Mouse (Mus musculus) MN1 (cell line): Measurements from ENCODE around the gene Accsl.

ENCODE experiments used
- DNase-seq: peaks from one replicate; pipeline ENCODE4 v3.0.0-alpha.2; 2016; ENCODE audit warnings: low spot score

The Accsl gene

GRCm38 (mm10) chr2:93869107-93869600 lies at the start of gene Accsl:
Gene Accsl (minus strand): TSS chr2:93869157.
- DNase-seq = no peak

- DNase-seq = no peak
These were observed 44.6 kb upstream of the Accsl start for GRCm38 (mm10) chr2:93913552-93913951.

- no peak for DNase-seq
These were observed 43.0 kb upstream of the Accsl start for GRCm38 (mm10) chr2:93911942-93912341.

GRCm38 (mm10) chr2:93909716-93910115 lies 40.8 kb upstream of the Accsl start:
- DNase-seq = no peak

GRCm38 (mm10) chr2:93907519-93908294 lies 38.8 kb upstream of the Accsl start:
- peak; percentile 45 for DNase-seq

- peak; percentile 51 for DNase-seq
These were observed 37.4 kb upstream of the Accsl start for GRCm38 (mm10) chr2:93906316-93906715.

GRCm38 (mm10) chr2:93903415-93903814 lies 34.5 kb upstream of the Accsl start:
- DNase-seq = peak; percentile 38

GRCm38 (mm10) chr2:93902680-93903305 lies 33.8 kb upstream of the Accsl start:
- peak; percentile 49 for DNase-seq

GRCm38 (mm10) chr2:93899397-93900380 lies 30.7 kb upstream of the Accsl start:
- DNase-seq = no peak

- DNase-seq = peak; percentile 46
These were observed 22.8 kb upstream of the Accsl start for GRCm38 (mm10) chr2:93891611-93892280.

- DNase-seq = peak; percentile 56
These were observed 21.2 kb upstream of the Accsl start for GRCm38 (mm10) chr2:93890143-93890542.

GRCm38 (mm10) chr2:93889071-93889470 lies 20.1 kb upstream of the Accsl start:
- no peak for DNase-seq

- DNase-seq = no peak
These were observed 19.4 kb upstream of the Accsl start for GRCm38 (mm10) chr2:93888366-93888765.

GRCm38 (mm10) chr2:93887273-93887672 lies 18.3 kb upstream of the Accsl start:
- DNase-seq = no peak

- peak; percentile 79 for DNase-seq
These were observed 17.2 kb upstream of the Accsl start for GRCm38 (mm10) chr2:93886013-93886794.

GRCm38 (mm10) chr2:93883066-93883465 lies 14.1 kb upstream of the Accsl start:
- DNase-seq = no peak

- DNase-seq = peak; percentile 89
These were observed 12.8 kb upstream of the Accsl start for GRCm38 (mm10) chr2:93881640-93882367.

GRCm38 (mm10) chr2:93880981-93881380 lies 12.0 kb upstream of the Accsl start:
- DNase-seq = peak; percentile 52

GRCm38 (mm10) chr2:93880450-93880849 lies 11.5 kb upstream of the Accsl start:
- DNase-seq = no peak

GRCm38 (mm10) chr2:93877005-93877404 lies 8.0 kb upstream of the Accsl start:
- DNase-seq = no peak
